Mouse (Mus musculus) activated CD4-positive, CD25-positive, alpha-beta regulatory T cell (primary cell): ENCODE measurements around the gene Nop58. TPM values are rescaled to one million over a fixed set of nuclear protein-coding genes. Genes with fewer than 3 reads are reported as not detected.

Experiments
- polyA plus RNA-seq, 2 experiments: library from polyadenylated mRNA; unstranded; fragments of 100-300 nt; shearing (Covaris generic); gene quantifications; one replicate each; pipeline ENCODE4 v1.2.1; 2017

The Nop58 gene
- 100 to 1,000 TPM; 145 to 189 TPM for polyA plus RNA-seq

GRCm38 (mm10) chr1:59684819-59685755, at the start of gene Nop58:
Gene Nop58, plus strand, starts transcription at chr1:59684971.

GRCm38 (mm10) chr1:59670641-59671168, 14.1 kb upstream of the Nop58 start, which contains the start of gene Sumo1:
Gene Sumo1, minus strand, starts transcription at chr1:59670834.

GRCm38 (mm10) chr1:59763164-59763768, 78.5 kb downstream of the Nop58 start, which contains the start of gene Bmpr2:
Gene Bmpr2, plus strand, starts transcription at chr1:59763400.

Other genes starting within 250 kb of the Nop58 start
- under 1 TPM; 0.20 to 0.93 TPM for gene Fzd7, start 202.5 kb upstream of the Nop58 start, polyA plus RNA-seq
- 1 to 10 TPM in 1 of 2 experiments, not detected in 1; 1.5 TPM for gene Gm973, start 168.7 kb upstream of the Nop58 start, polyA plus RNA-seq
- gene Sumo1, start 14.1 kb upstream of the Nop58 start, polyA plus RNA-seq, result 100 to 1,000 TPM; 353 to 354 TPM
- under 1 TPM; 0.86 to 0.92 TPM for gene Bmpr2, start 78.4 kb downstream of the Nop58 start, polyA plus RNA-seq
- gene Fam117b, start 228.0 kb downstream of the Nop58 start, polyA plus RNA-seq, result 10 to 100 TPM; 31.2 to 44.4 TPM